Mouse (Mus musculus): ENCODE measurements around the gene Met.

DNA sequence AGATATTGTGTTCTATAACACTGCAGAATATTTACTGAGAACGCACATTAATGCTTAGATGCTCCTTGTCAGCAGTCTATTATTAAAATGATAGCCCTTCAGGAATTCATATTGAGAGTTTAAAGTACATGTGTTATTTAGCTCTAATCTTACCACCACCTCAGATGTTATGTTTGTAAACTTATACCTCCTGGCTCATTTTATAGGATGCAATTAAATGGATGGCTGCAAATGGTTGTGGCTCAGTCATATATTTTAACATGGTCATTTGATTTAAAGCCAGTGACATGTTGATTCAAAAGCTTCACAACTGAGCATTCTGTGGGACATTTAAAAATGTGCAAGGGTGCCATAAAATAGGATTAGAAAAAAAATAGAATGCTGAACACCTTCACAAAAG, 41.2 kb upstream of the Met start:
- TF ChIP-seq EP300 (IDR thresholded peaks at IDR 0.05; ENCODE audit: low read depth) = no peak
- TF ChIP-seq CTCF (IDR thresholded peaks at IDR 0.05; ENCODE audit: low read depth) = no peak
